Mouse (Mus musculus): ENCODE measurements around the gene Gpatch4. TPM values are rescaled to one million over a fixed set of nuclear protein-coding genes. Genes with fewer than 3 reads are reported as not detected.

Gene Gpatch4
- polyA plus RNA-seq, 1 experiment from 2014 or later = 25.2 TPM

DNA sequence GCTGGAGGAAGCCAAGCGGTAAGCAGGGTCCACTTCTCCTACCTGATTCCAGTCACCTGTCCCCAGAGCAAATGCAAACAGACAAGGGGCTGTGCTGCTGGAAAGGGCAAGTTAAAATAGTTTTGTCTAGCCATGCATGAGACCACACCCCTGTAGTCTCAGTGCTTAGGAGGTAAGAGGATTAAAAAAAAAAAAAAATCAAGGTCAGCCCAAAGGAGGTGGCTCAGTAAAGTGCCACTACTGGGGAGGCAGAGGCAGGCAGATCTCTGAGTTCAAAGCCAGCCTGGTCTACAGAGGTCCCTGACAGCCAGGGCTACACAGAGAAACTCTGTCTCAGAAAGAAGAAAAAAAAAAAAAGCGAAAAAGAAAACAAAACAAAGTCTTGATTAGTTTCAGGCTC lies 41.1 kb downstream of the Gpatch4 start:
- no peak overlapping the region for H3K4me2 ChIP-seq (ENCODE audit: low read length)
- H3K27me3 ChIP-seq (replicated peaks; ENCODE audit: control insufficient read depth, insufficient read depth, low read length) = no peaks in the 10 kb centered on the region
- WGBS = 84% methylated on average over 2 of the region's 2 CpGs
- no peak for DNase-seq (ENCODE audit: low spot score)
- H3K4me1 ChIP-seq (ENCODE audit: control insufficient read depth, insufficient read depth, low read length) = peaks cover 7% of the 10 kb centered on the region; the same call in 1 of the 2 replicates
- no peak overlapping the region for H3K4me3 ChIP-seq (ENCODE audit: low read depth, low read length)
- peaks cover 6% of the 10 kb centered on the region; the same call in 1 of the 2 replicates for H3K36me3 ChIP-seq (ENCODE audit: control insufficient read depth, insufficient read depth, low read length)
- no peak for ATAC-seq
- H3K9me3 ChIP-seq (replicated peaks; ENCODE audit: control insufficient read depth, low read length) = no peaks in the 10 kb centered on the region
- no peak overlapping the region for H3K9ac ChIP-seq (ENCODE audit: low read length)
- H3K27ac ChIP-seq (ENCODE audit: low read depth, low read length) = no peak overlapping the region

DNA sequence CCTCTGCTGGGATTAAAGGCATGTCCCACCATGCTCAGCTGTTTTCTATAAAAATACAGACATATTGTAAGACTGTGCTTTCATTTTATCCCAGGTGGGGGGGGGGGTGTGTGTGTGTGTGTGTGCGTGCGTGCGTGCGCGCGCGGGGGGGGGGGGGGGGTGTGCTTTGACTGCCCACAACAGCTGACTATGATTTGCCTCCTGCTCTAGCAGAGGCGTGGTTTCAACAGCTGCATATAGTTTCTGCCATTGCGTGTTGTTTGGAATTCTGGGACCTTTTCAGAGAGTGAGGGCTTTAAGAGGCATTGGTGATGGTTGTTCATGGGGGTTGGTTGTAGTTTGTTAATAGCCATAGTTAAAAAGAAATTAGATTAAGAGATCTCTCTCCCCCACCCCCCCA lies 42.6 kb downstream of the Gpatch4 start:
- no peak for DNase-seq (ENCODE audit: low spot score)
- 91% methylated on average over 9 of the region's 9 CpGs for WGBS

DNA sequence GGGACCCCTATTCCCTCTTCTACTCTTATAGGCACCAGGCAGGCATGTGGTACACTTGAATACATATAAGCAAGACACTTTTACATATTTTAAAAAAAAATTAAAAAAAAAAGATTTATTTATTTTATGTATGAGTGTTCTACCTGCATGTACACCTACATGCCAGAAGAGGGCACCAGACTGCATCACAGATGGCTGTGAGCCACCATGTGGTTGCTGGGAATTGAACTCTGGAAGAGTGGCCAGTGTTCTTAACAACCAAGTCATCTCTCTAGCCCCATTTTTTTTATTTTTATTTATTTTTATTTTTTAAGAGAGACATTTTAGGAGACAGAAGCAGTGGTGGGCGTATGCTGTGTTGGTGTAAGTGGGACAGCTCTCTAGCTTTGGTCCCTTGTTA lies 44.8 kb downstream of the Gpatch4 start:
- no peak overlapping the region for H3K4me2 ChIP-seq (ENCODE audit: low read length)
- peaks cover 2% of the 10 kb centered on the region; the same call in 1 of the 2 replicates for H3K4me1 ChIP-seq (ENCODE audit: control insufficient read depth, insufficient read depth, low read length)
- DNase-seq (ENCODE audit: low spot score) = peak; percentile 47
- H3K27me3 ChIP-seq (replicated peaks; ENCODE audit: control insufficient read depth, insufficient read depth, low read length) = no peaks in the 10 kb centered on the region
- H3K9ac ChIP-seq (ENCODE audit: low read length) = no peak overlapping the region
- no peaks in the 10 kb centered on the region for H3K9me3 ChIP-seq (replicated peaks; ENCODE audit: control insufficient read depth, low read length)
- H3K36me3 ChIP-seq (ENCODE audit: control insufficient read depth, insufficient read depth, low read length) = peaks cover 35% of the 10 kb centered on the region
- 68% methylated on average over 1 of the region's 1 CpGs for WGBS
- ATAC-seq = no peak
- no peak overlapping the region for H3K4me3 ChIP-seq (ENCODE audit: low read depth, low read length)
- no peak overlapping the region for H3K27ac ChIP-seq (ENCODE audit: low read depth, low read length)

More for the DNA sequence above, 42.6 kb downstream of the Gpatch4 start:
- no peak for ATAC-seq
- H3K27ac ChIP-seq (ENCODE audit: low read depth, low read length) = no peak overlapping the region
- no peaks in the 10 kb centered on the region for H3K9me3 ChIP-seq (replicated peaks; ENCODE audit: control insufficient read depth, low read length)
- H3K27me3 ChIP-seq (replicated peaks; ENCODE audit: control insufficient read depth, insufficient read depth, low read length) = no peaks in the 10 kb centered on the region
- peaks cover 7% of the 10 kb centered on the region; the same call in 1 of the 2 replicates for H3K4me1 ChIP-seq (ENCODE audit: control insufficient read depth, insufficient read depth, low read length)
- H3K9ac ChIP-seq (ENCODE audit: low read length) = no peak overlapping the region
- H3K4me2 ChIP-seq (ENCODE audit: low read length) = no peak overlapping the region
- no peak overlapping the region for H3K4me3 ChIP-seq (ENCODE audit: low read depth, low read length)
- H3K36me3 ChIP-seq (ENCODE audit: control insufficient read depth, insufficient read depth, low read length) = peaks cover 18% of the 10 kb centered on the region; the same call in 1 of the 2 replicates

DNA sequence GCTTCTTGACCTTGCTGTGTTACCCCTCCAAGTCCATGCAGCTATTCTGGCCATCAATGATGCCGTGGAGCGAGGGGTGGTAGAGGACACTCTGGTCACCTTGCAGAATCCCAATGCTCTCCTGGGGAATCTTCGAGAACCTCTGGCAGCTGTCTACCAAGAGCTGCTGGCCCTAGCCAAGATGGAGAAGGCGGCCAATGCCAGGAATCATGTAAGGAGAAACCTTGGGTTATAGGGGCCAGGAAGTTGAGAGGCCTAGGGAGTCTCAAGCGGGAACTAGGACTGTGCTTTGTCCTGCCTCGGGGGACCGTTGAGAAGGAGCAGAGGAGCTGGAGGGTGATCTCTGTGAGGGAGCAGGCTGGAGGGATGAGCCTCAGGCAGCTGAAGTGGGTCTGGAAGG lies 47.2 kb downstream of the Gpatch4 start:
- no peak for DNase-seq (ENCODE audit: low spot score)
- H3K27ac ChIP-seq (ENCODE audit: low read depth, low read length) = no peak overlapping the region
- no peak for ATAC-seq
- 90% methylated on average over 7 of the region's 7 CpGs for WGBS
- H3K36me3 ChIP-seq (ENCODE audit: control insufficient read depth, insufficient read depth, low read length) = peaks cover 51% of the 10 kb centered on the region
- no peaks in the 10 kb centered on the region for H3K27me3 ChIP-seq (replicated peaks; ENCODE audit: control insufficient read depth, insufficient read depth, low read length)
- no peak overlapping the region for H3K4me2 ChIP-seq (ENCODE audit: low read length)
- H3K4me1 ChIP-seq (ENCODE audit: control insufficient read depth, insufficient read depth, low read length) = no peaks in the 10 kb centered on the region
- H3K4me3 ChIP-seq (ENCODE audit: low read depth, low read length) = no peak overlapping the region
- no peaks in the 10 kb centered on the region for H3K9me3 ChIP-seq (replicated peaks; ENCODE audit: control insufficient read depth, low read length)
- H3K9ac ChIP-seq (ENCODE audit: low read length) = no peak overlapping the region

DNA sequence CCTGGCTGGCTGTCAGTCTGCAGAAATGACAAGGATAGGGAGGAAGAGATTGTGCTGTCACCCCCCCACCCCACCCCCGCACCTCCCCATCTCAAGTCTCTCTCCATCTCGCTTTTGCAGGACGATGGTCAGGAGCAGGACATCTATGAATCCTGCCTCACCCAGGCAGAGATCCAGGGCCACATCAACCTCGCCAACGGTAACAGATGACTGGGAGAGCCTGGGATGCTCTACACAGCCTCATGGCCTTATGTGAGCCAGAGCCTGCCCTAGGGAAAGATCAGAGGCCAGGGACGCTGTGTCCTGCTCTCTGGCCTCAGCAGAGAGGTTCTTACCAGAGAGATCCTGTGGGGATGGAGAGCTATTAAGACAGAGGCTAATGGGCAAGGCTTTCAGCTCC lies 47.7 kb downstream of the Gpatch4 start:
- no peak for DNase-seq (ENCODE audit: low spot score)
- no peak overlapping the region for H3K4me3 ChIP-seq (ENCODE audit: low read depth, low read length)
- no peak for ATAC-seq

DNA sequence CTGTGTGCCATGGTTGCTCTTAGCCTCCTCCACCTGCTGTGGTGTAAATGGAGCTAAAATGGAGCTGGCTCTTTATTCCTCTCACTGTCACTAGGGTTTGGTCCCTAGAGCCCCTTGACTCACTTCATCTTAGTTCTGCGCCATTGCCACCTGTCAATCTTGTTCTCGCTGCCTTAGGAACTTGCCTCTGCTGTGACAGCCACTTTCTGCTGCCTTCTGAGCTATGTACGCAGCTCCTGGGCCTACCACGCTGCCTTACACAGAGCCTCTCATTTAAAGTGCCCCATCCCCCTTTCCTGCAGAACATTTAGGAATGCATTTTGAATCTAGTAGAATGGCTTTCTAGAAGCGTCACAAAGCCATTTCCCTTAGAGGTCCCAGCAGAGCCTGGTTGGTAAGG lies 51.2 kb downstream of the Gpatch4 start:
- Histone ChIP-seq H3K4me1 (ENCODE audit: control insufficient read depth, insufficient read depth, low read length) (no peaks in the 10 kb centered on the region), H3K4me3 (ENCODE audit: low read depth, low read length) (no peak overlapping the region), H3K27ac (ENCODE audit: low read depth, low read length) (0 out of 2 replicates have a peak overlapping the region, but pooled peaks have one; percentile 9), H3K9me3 (replicated peaks; ENCODE audit: control insufficient read depth, low read length) (no peaks in the 10 kb centered on the region), H3K27me3 (replicated peaks; ENCODE audit: control insufficient read depth, insufficient read depth, low read length) (no peaks in the 10 kb centered on the region), H3K4me2 (ENCODE audit: low read length) (no peak overlapping the region), H3K9ac (ENCODE audit: low read length) (no peak overlapping the region), H3K36me3 (ENCODE audit: control insufficient read depth, insufficient read depth, low read length) (peaks cover 48% of the 10 kb centered on the region)
- DNase-seq (ENCODE audit: low spot score) = no peak
- no peak for ATAC-seq
- 95% methylated on average over 5 of the region's 5 CpGs for WGBS

More for the DNA sequence above, 47.7 kb downstream of the Gpatch4 start:
- H3K9me3 ChIP-seq (replicated peaks; ENCODE audit: control insufficient read depth, low read length) = no peaks in the 10 kb centered on the region
- no peak overlapping the region for H3K4me2 ChIP-seq (ENCODE audit: low read length)
- 92% methylated on average over 6 of the region's 6 CpGs for WGBS
- no peaks in the 10 kb centered on the region for H3K27me3 ChIP-seq (replicated peaks; ENCODE audit: control insufficient read depth, insufficient read depth, low read length)
- H3K36me3 ChIP-seq (ENCODE audit: control insufficient read depth, insufficient read depth, low read length) = peaks cover 51% of the 10 kb centered on the region
- H3K9ac ChIP-seq (ENCODE audit: low read length) = no peak overlapping the region
- no peaks in the 10 kb centered on the region for H3K4me1 ChIP-seq (ENCODE audit: control insufficient read depth, insufficient read depth, low read length)
- H3K27ac ChIP-seq (ENCODE audit: low read depth, low read length) = no peak overlapping the region

DNA sequence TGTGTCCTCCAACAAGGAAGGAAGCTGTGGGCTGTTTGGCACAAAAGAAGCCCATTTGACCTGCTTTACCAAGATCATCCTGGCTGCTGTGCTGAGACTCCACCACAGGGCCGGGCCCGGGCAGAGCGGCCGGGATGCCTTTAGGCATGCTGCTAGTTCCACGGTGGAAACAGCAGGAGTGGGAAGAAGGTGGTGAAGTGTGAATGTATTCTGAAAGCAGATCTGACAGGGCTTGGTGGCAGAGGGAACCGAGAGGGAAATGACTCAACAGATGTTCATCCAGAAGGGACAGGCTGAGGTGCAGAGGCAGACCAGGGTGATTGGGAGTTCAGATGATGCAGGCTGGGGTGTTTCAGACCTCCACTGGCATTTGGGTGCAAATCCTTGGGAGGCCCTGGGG lies 54.8 kb downstream of the Gpatch4 start:
- Histone ChIP-seq H3K9me3 (replicated peaks; ENCODE audit: control insufficient read depth, low read length) (no peaks in the 10 kb centered on the region), H3K9ac (ENCODE audit: low read length) (no peak overlapping the region), H3K27me3 (replicated peaks; ENCODE audit: control insufficient read depth, insufficient read depth, low read length) (no peaks in the 10 kb centered on the region), H3K4me1 (ENCODE audit: control insufficient read depth, insufficient read depth, low read length) (no peaks in the 10 kb centered on the region), H3K27ac (ENCODE audit: low read depth, low read length) (no peak overlapping the region), H3K4me3 (ENCODE audit: low read depth, low read length) (no peak overlapping the region), H3K4me2 (ENCODE audit: low read length) (no peak overlapping the region), H3K36me3 (ENCODE audit: control insufficient read depth, insufficient read depth, low read length) (peaks cover 47% of the 10 kb centered on the region)
- WGBS = 89% methylated on average over 6 of the region's 6 CpGs
- DNase-seq (ENCODE audit: low spot score) (no peak), ATAC-seq (no peak)

DNA sequence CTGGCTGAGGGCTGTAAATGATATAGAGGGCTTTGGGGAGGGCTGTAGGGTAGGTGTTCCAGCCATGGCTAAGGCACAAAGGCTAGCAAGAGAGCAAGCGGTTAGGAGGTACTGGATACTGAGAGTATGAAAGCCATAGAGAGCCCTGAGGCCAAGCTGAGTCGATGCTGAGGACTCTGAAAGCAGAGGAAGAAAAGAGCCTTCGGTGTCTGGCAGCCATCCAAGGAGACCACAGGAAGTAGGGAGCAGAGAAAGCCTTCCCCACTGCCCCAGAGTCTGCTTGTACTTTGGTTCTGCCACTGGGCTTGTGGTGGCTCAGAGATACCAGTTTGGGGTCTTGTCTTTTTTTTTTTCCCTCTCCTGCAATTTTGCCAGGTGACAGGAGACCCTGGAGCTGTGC lies 57.3 kb downstream of the Gpatch4 start:
- 43% methylated on average over 3 of the region's 3 CpGs for WGBS
- DNase-seq (ENCODE audit: low spot score) (peak; percentile 24), ATAC-seq (no peak)
- Histone ChIP-seq H3K27me3 (replicated peaks; ENCODE audit: control insufficient read depth, insufficient read depth, low read length) (no peaks in the 10 kb centered on the region), H3K4me2 (ENCODE audit: low read length) (no peak overlapping the region), H3K4me1 (ENCODE audit: control insufficient read depth, insufficient read depth, low read length) (no peaks in the 10 kb centered on the region), H3K9ac (ENCODE audit: low read length) (no peak overlapping the region), H3K4me3 (ENCODE audit: low read depth, low read length) (no peak overlapping the region), H3K9me3 (replicated peaks; ENCODE audit: control insufficient read depth, low read length) (no peaks in the 10 kb centered on the region), H3K36me3 (ENCODE audit: control insufficient read depth, insufficient read depth, low read length) (peaks cover 40% of the 10 kb centered on the region), H3K27ac (ENCODE audit: low read depth, low read length) (no peak overlapping the region)

DNA sequence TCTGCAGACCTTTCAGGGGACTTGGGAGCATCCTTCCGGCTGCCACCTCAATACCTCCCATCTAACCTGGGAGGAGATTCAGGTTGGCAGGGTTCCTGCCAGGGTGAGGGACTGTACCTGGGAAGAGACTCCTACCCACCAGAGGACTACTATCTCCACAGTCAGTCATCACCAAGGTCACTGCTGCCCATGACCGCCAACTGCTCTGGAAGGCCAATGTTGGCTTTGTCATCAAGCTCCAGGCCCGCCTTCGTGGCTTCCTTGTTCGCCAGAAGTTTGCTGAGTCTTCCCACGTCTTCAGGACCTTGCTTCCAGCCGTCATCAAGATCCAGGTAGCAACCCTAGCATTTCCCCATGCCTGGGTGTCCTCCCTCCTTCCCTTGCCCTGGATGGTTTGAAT lies 58.8 kb downstream of the Gpatch4 start:
- DNase-seq (ENCODE audit: low spot score) (no peak), ATAC-seq (no peak)
- H3K36me3 ChIP-seq (ENCODE audit: control insufficient read depth, insufficient read depth, low read length) = peaks cover 47% of the 10 kb centered on the region
- H3K27me3 ChIP-seq (replicated peaks; ENCODE audit: control insufficient read depth, insufficient read depth, low read length) = no peaks in the 10 kb centered on the region
- H3K27ac ChIP-seq (ENCODE audit: low read depth, low read length) = no peak overlapping the region
- no peak overlapping the region for H3K9ac ChIP-seq (ENCODE audit: low read length)
- no peak overlapping the region for H3K4me3 ChIP-seq (ENCODE audit: low read depth, low read length)
- H3K4me2 ChIP-seq (ENCODE audit: low read length) = no peak overlapping the region
- H3K4me1 ChIP-seq (ENCODE audit: control insufficient read depth, insufficient read depth, low read length) = no peaks in the 10 kb centered on the region
- 93% methylated on average over 7 of the region's 7 CpGs for WGBS
- H3K9me3 ChIP-seq (replicated peaks; ENCODE audit: control insufficient read depth, low read length) = no peaks in the 10 kb centered on the region

All from forebrain, embryonic 14.5 days (tissue).